ENCODE assay signal across 12 mouse cellular contexts in the genomic region with DNA sequence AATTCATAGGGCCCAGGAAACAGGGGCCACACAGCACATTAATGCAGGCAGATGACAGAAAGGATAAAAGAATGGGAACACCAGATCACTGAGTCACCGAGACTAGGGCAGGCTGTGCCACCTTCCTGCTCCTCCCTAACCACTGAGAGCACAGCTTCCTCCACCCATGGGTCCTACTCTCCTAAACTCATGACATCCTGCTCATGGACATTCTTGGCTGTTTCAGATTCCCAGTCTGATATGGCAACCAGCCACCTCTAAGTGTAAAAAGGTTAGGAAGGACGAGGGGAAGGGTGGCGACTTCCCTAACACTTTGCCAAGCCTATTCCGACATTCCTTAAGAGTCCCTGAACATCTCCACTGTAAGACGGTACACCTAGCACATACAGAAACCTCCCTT. TPM values are rescaled to one million over a fixed set of nuclear protein-coding genes. Genes with fewer than 3 reads are reported as not detected.
DNase-seq lines count a peak whose midpoint lies in the region; ATAC-seq and TF ChIP-seq lines count a peak whose summit lies in the region.
"Had no signal": no experiment of that assay in that cellular context is flagged by ENCODE, and none has a peak within 500 bp of the region (broad histone marks: within the 10 kb centered on the region; RNA-seq: fewer than 3 reads in every experiment).

No protein-coding gene starts in this region.

- H3K4me1 ChIP-seq in heart, embryonic 12.5 days (replicated peaks): peaks cover 25% of the 10 kb centered on the region
- no peaks in the 10 kb centered on the region for H3K4me1 ChIP-seq in lung, postnatal 0 days (ENCODE audit: insufficient read depth, low read depth, low read length)
- H3K4me1 ChIP-seq in hindbrain, embryonic 14.5 days (replicated peaks; ENCODE audit: control insufficient read depth, insufficient read depth, low read length): no peaks in the 10 kb centered on the region

- no peak for ATAC-seq in heart, embryonic 12.5 days (ENCODE audit: insufficient number of reproducible peaks, low FRiP score)
- peak; percentile 96 for ATAC-seq in lung, postnatal 0 days
- no peak for ATAC-seq in hindbrain, embryonic 14.5 days (ENCODE audit: low FRiP score)
- ATAC-seq: CD4-positive, CD25-positive, alpha-beta regulatory T cell, adult 4 months; forebrain, postnatal 0 days; liver, postnatal 0 days had no signal

- no peaks in the 10 kb centered on the region for H3K27me3 ChIP-seq in heart, embryonic 12.5 days (replicated peaks)
- no peaks in the 10 kb centered on the region for H3K27me3 ChIP-seq in lung, postnatal 0 days (replicated peaks; ENCODE audit: insufficient read depth, low read length)
- no peaks in the 10 kb centered on the region for H3K27me3 ChIP-seq in hindbrain, embryonic 14.5 days (ENCODE audit: control insufficient read depth, insufficient read depth, low read length)

- no peak overlapping the region for H3K27ac ChIP-seq in heart, embryonic 12.5 days (ENCODE audit: poor library complexity, severe bottlenecking)
- H3K27ac ChIP-seq in lung, postnatal 0 days (ENCODE audit: low read length): peak overlapping the region; percentile 14; the same call in 1 of the 2 replicates
- no peak overlapping the region for H3K27ac ChIP-seq in hindbrain, embryonic 14.5 days

- H3K9ac ChIP-seq in heart, embryonic 12.5 days: no peak overlapping the region
- no peak overlapping the region for H3K9ac ChIP-seq in lung, postnatal 0 days (replicated peaks; ENCODE audit: low read depth)
- H3K9ac ChIP-seq in hindbrain, embryonic 14.5 days: no peak overlapping the region
- H3K9ac ChIP-seq: forebrain, postnatal 0 days; liver, postnatal 0 days had no signal

- TF ChIP-seq EP300 in lung, postnatal 0 days (IDR thresholded peaks at IDR 0.05): peak; percentile 93

- no peak overlapping the region for H3K4me2 ChIP-seq in heart, embryonic 12.5 days
- H3K4me2 ChIP-seq in lung, postnatal 0 days (replicated peaks; ENCODE audit: low read depth, low read length): no peak overlapping the region
- no peak overlapping the region for H3K4me2 ChIP-seq in hindbrain, embryonic 14.5 days (replicated peaks)

- DNase-seq in heart, adult 11 months: peak; percentile 99
- peak; percentile 34 for DNase-seq in adrenal gland, adult 8-10 months
- peak; percentile 59 for DNase-seq in heart, postnatal 25 days (ENCODE audit: low spot score)
- DNase-seq in lung, postnatal 0 days (ENCODE audit: low spot score): peak; percentile 73
- DNase-seq in cerebellum, adult 11-12 months: no peak
- no peak for DNase-seq in hindbrain, embryonic 14.5 days (ENCODE audit: low spot score)
- no peak for DNase-seq in embryo, embryonic 10.5 days (ENCODE audit: low spot score)
- DNase-seq: forebrain, postnatal 0 days; liver, postnatal 0 days had no signal

- no peak overlapping the region for H3K4me3 ChIP-seq in heart, embryonic 12.5 days
- no peak overlapping the region for H3K4me3 ChIP-seq in lung, postnatal 0 days (ENCODE audit: low read depth, low read length)
- no peak overlapping the region for H3K4me3 ChIP-seq in hindbrain, embryonic 14.5 days (replicated peaks; ENCODE audit: low read length)
- H3K4me3 ChIP-seq: myocyte had no signal

- H3K36me3 ChIP-seq in heart, embryonic 12.5 days: peaks cover 36% of the 10 kb centered on the region
- H3K36me3 ChIP-seq in lung, postnatal 0 days (ENCODE audit: insufficient read depth, low read length): peaks cover 13% of the 10 kb centered on the region
- H3K36me3 ChIP-seq in hindbrain, embryonic 14.5 days (replicated peaks; ENCODE audit: control insufficient read depth, insufficient read depth): peaks cover 56% of the 10 kb centered on the region

- intact Hi-C loops in heart, postnatal 25 days (cut with DNase I): loop anchor here (1.0 to 10.0 kb wide), 3 partner anchors 31 to 46 kb away; no protein-coding TSS in a partner anchor

- no peak for TF ChIP-seq CTCF in lung, postnatal 0 days (IDR thresholded peaks at IDR 0.05)

- H3K9me3 ChIP-seq in heart, embryonic 12.5 days (replicated peaks): no peaks in the 10 kb centered on the region
- H3K9me3 ChIP-seq in lung, postnatal 0 days (ENCODE audit: low read length): no peaks in the 10 kb centered on the region
- no peaks in the 10 kb centered on the region for H3K9me3 ChIP-seq in hindbrain, embryonic 14.5 days (ENCODE audit: control insufficient read depth, low read length)

- 64% methylated on average over 5 of the region's 5 CpGs for WGBS in heart, embryonic 12.5 days
- 47% methylated on average over 5 of the region's 5 CpGs for WGBS in lung, postnatal 0 days
- 83% methylated on average over 5 of the region's 5 CpGs for WGBS in hindbrain, embryonic 14.5 days

RNA-seq across cellular contexts. Expression of gene Vps53, which starts 48.6 kb away (rescaled TPM):
- polyA plus RNA-seq in heart, embryonic 12.5 days (2016; fragmentation: Nextera tagmentation; extraction: Ambion mirVana): 32.2 and 34.2 TPM in 2 replicates
- 10 to 100 TPM; 53.9 to 64.1 (median 55.8) TPM for total RNA-seq in adrenal gland, adult 8-10 months (2022)
- total RNA-seq in heart, postnatal 25 days (2021): 10 to 100 TPM; 26.1 to 30.3 TPM
- 28.5 and 29.7 TPM in 2 replicates for polyA plus RNA-seq in lung, postnatal 0 days (2015; fragmentation: Nextera tagmentation; extraction: Ambion mirVana)
- polyA plus RNA-seq in hindbrain, embryonic 14.5 days (2014; fragmentation: Nextera tagmentation; extraction: Ambion mirVana): 66.7 and 67.0 TPM in 2 replicates

RNA-seq across cellular contexts. Expression of gene Fam57a, which starts 48.6 kb away (rescaled TPM):
- polyA plus RNA-seq in heart, embryonic 12.5 days (2016; fragmentation: Nextera tagmentation; extraction: Ambion mirVana): 28.3 and 28.7 TPM in 2 replicates
- 1 to 10 TPM; 4.4 to 7.7 (median 5.7) TPM for total RNA-seq in adrenal gland, adult 8-10 months (2022)
- total RNA-seq in heart, postnatal 25 days (2021): 1 to 10 TPM; 4.1 TPM
- polyA plus RNA-seq in lung, postnatal 0 days (2015; fragmentation: Nextera tagmentation; extraction: Ambion mirVana): 27.0 and 33.8 TPM in 2 replicates
- polyA plus RNA-seq in hindbrain, embryonic 14.5 days (2014; fragmentation: Nextera tagmentation; extraction: Ambion mirVana): 29.3 and 30.1 TPM in 2 replicates

Comparison
In these comparisons a context has a peak if more than half of its experiments do, and no peak if none do; other contexts are left out.
1. DNase-seq: peak in heart, adult 11 months (single experiment), adrenal gland, adult 8-10 months (single experiment), heart, postnatal 25 days (single experiment) and lung, postnatal 0 days (single experiment); none in cerebellum, adult 11-12 months (single experiment), hindbrain, embryonic 14.5 days (single experiment) and embryo, embryonic 10.5 days (single experiment).